Mouse (Mus musculus): ENCODE measurements around the gene Mdm2. TPM values are rescaled to one million over a fixed set of nuclear protein-coding genes. Genes with fewer than 3 reads are reported as not detected.

The Mdm2 gene
- polyA plus RNA-seq, 1 experiment = 17.0 TPM

GRCm38 (mm10) chr10:117682858-117683733, 27.5 kb downstream of the Mdm2 start:
- Histone ChIP-seq H3K4me3 (ENCODE audit: insufficient read depth, low read depth, low read length) (peak overlapping the region; percentile 31; the same call in 1 of the 2 replicates), H3K4me1 (ENCODE audit: control insufficient read depth, insufficient read depth, insufficient read length, low read length) (no peaks in the 10 kb centered on the region), H3K27ac (replicated peaks; ENCODE audit: low read depth, low read length) (no peak overlapping the region)

GRCm38 (mm10) chr10:117681999-117682857, 28.3 kb downstream of the Mdm2 start:
- H3K4me3 ChIP-seq (ENCODE audit: insufficient read depth, low read depth, low read length) = no peak overlapping the region
- no peaks in the 10 kb centered on the region for H3K4me1 ChIP-seq (ENCODE audit: control insufficient read depth, insufficient read depth, insufficient read length, low read length)
- H3K27ac ChIP-seq (replicated peaks; ENCODE audit: low read depth, low read length) = no peak overlapping the region

DNA sequence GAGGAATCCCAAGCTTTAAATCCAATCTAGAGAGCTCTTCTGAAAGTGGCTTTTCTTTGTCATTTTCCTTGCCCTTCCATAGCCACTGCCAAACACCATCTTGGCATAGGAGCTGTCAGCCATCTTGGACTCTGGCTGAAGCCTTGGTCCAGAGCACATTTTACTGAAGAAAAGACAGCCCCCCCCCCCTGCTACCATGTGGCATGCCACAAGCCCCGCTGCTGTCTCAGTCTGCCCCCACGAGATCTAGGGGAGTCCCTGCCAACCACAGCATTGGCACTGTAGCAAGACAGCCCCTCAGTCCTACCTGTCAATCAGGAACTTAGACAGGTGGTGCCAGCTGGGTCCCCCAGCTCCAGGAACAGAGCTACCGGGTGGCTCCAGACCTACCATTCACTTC, 29.0 kb downstream of the Mdm2 start:
- Histone ChIP-seq H3K4me1 (ENCODE audit: control insufficient read depth, insufficient read depth, insufficient read length, low read length) (no peaks in the 10 kb centered on the region), H3K27ac (replicated peaks; ENCODE audit: low read depth, low read length) (no peak overlapping the region), H3K4me3 (ENCODE audit: insufficient read depth, low read depth, low read length) (no peak overlapping the region)

- Histone ChIP-seq H3K4me3 (ENCODE audit: insufficient read depth, low read depth, low read length) (no peak overlapping the region), H3K27ac (replicated peaks; ENCODE audit: low read depth, low read length) (no peak overlapping the region), H3K4me1 (ENCODE audit: control insufficient read depth, insufficient read depth, insufficient read length, low read length) (no peaks in the 10 kb centered on the region)
Observed at GRCm38 (mm10) chr10:117680868-117681513, 29.6 kb downstream of the Mdm2 start.

GRCm38 (mm10) chr10:117679963-117680473, 30.5 kb downstream of the Mdm2 start:
- Histone ChIP-seq H3K27ac (replicated peaks; ENCODE audit: low read depth, low read length) (no peak overlapping the region), H3K4me1 (ENCODE audit: control insufficient read depth, insufficient read depth, insufficient read length, low read length) (no peaks in the 10 kb centered on the region), H3K4me3 (ENCODE audit: insufficient read depth, low read depth, low read length) (no peak overlapping the region)

DNA sequence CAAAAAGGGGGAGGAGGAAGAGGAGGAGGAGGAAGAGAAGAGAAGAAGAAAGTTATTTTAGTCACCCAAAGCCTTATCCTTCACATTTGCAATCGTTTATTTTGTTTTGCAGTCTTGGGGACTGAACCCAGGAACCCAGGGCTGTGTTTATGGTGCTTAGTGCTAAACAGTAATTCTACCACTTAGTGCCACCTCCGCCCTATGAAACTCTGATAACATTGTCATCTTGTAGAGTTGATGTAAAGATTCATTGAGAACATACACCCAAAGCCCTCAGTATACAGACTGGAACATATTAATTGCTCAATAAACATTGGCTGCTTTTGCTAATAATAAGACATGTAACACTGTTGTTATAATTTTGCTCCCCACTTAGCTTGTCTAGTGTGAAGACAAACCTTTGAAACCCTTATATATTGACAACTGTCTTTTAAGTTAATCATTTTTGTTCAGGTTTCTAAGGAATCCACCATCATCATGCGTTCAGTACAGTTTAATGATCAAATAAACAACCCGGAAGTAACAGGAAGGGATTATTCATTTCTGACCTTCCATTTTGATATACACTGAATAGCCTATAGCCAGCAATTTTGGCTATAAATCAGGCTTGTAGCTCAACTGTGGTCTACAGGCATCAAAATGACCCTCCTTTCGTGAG, 31.4 kb downstream of the Mdm2 start:
- no peak overlapping the region for H3K4me3 ChIP-seq (ENCODE audit: insufficient read depth, low read depth, low read length)
- H3K4me1 ChIP-seq (ENCODE audit: control insufficient read depth, insufficient read depth, insufficient read length, low read length) = no peaks in the 10 kb centered on the region

DNA sequence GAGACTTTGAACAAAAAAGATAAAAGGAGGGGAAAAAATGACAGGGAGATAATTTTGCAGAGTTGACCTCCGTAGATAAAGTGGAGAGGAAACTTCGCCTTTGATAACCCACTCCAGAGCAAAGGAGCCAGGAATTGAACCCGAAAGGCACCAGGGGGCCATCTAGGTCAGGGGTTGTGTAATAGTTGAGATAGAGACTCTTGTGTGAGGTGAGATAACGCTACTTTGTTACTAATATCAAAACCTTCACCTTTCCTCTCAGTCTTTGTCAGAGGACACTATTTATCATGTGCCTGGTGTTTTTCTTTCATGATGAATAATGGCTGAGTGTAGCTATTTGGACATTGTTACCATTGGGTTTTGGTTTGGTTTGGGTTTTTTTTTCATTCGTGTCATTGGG, 32.2 kb downstream of the Mdm2 start:
- no peak overlapping the region for H3K27ac ChIP-seq (replicated peaks; ENCODE audit: low read depth, low read length)
- H3K4me1 ChIP-seq (ENCODE audit: control insufficient read depth, insufficient read depth, insufficient read length, low read length) = no peaks in the 10 kb centered on the region
- H3K4me3 ChIP-seq (ENCODE audit: insufficient read depth, low read depth, low read length) = no peak overlapping the region

More for the DNA sequence above, 31.4 kb downstream of the Mdm2 start:
- H3K27ac ChIP-seq (replicated peaks; ENCODE audit: low read depth, low read length) = no peak overlapping the region

GRCm38 (mm10) chr10:117677494-117678236, 32.9 kb downstream of the Mdm2 start:
- Histone ChIP-seq H3K27ac (replicated peaks; ENCODE audit: low read depth, low read length) (no peak overlapping the region), H3K4me3 (ENCODE audit: insufficient read depth, low read depth, low read length) (no peak overlapping the region), H3K4me1 (ENCODE audit: control insufficient read depth, insufficient read depth, insufficient read length, low read length) (no peaks in the 10 kb centered on the region)

GRCm38 (mm10) chr10:117676644-117677313, 33.8 kb downstream of the Mdm2 start:
- H3K4me1 ChIP-seq (ENCODE audit: control insufficient read depth, insufficient read depth, insufficient read length, low read length) = no peaks in the 10 kb centered on the region
- 0 out of 2 replicates have a peak overlapping the region, but pooled peaks have one; percentile 3 for H3K4me3 ChIP-seq (ENCODE audit: insufficient read depth, low read depth, low read length)
- no peak overlapping the region for H3K27ac ChIP-seq (replicated peaks; ENCODE audit: low read depth, low read length)

DNA sequence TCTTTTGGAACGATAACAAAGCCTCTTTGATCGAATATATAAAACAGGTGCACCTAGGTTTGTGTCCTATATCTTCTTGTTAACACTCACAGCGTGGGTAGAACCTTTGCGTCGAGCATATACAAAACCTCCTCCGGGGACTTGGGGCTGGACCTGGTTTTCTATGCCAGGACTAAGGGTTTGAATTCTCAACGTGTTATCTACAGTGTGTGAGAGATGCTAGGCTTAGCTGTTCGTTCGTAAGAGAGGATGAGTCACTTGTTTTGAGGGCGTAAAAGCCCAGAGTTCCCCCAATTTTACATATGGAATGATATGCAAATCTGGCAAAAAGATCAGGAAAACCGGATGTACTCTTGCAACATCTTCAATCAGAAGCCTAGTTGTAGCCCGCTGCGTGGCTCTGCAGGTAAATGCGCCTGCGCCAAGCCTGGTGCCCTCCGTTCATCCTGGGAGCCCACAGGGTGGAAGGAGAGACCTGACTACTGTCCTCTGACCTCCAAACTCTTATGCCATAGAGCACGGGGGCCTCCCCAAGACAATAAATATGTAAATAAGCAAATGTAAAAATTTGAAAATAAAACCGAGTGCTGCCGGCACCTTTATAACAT, 34.4 kb downstream of the Mdm2 start:
- no peak overlapping the region for H3K27ac ChIP-seq (replicated peaks; ENCODE audit: low read depth, low read length)
- no peaks in the 10 kb centered on the region for H3K4me1 ChIP-seq (ENCODE audit: control insufficient read depth, insufficient read depth, insufficient read length, low read length)
- peak overlapping the region; percentile 3; the same call in 1 of the 2 replicates for H3K4me3 ChIP-seq (ENCODE audit: insufficient read depth, low read depth, low read length)

- Histone ChIP-seq H3K4me1 (ENCODE audit: control insufficient read depth, insufficient read depth, insufficient read length, low read length) (no peaks in the 10 kb centered on the region), H3K4me3 (ENCODE audit: insufficient read depth, low read depth, low read length) (peak overlapping the region; percentile 3; the same call in 1 of the 2 replicates), H3K27ac (replicated peaks; ENCODE audit: low read depth, low read length) (no peak overlapping the region)
Observed at GRCm38 (mm10) chr10:117675096-117676035, 35.2 kb downstream of the Mdm2 start.

- H3K4me1 ChIP-seq (ENCODE audit: control insufficient read depth, insufficient read depth, insufficient read length, low read length) = no peaks in the 10 kb centered on the region
- no peak overlapping the region for H3K4me3 ChIP-seq (ENCODE audit: insufficient read depth, low read depth, low read length)
- H3K27ac ChIP-seq (replicated peaks; ENCODE audit: low read depth, low read length) = no peak overlapping the region
Observed at GRCm38 (mm10) chr10:117674359-117675019, 36.1 kb downstream of the Mdm2 start.
